Mouse (Mus musculus) MEL (cell line): ENCODE measurements around the gene Fmr1. TPM values are rescaled to one million over a fixed set of nuclear protein-coding genes. Genes with fewer than 3 reads are reported as not detected.

Experiments used
- DNase-seq: peaks from one replicate; pipeline ENCODE4 v3.0.0; 2011; ENCODE audit warnings: low read depth, low spot score
- H3K27ac ChIP-seq: 2 replicates; pipeline ENCODE4 v1.5.1; 2012; ENCODE audit warnings: low read depth, mild to moderate bottlenecking, control low read depth, low read length, moderate library complexity; ENCODE audit not compliant: control insufficient read depth
- H3K27me3 ChIP-seq, 2 experiments: fragments of 150-350 bp in 1 of 2; sonication (generic) in 1 of 2; 2 replicates each; pipeline ENCODE4 v1.6.1; 2012; ENCODE audit warnings: low read length in 2 of 2, mild to moderate bottlenecking in 2 of 2, improper control_type of control experiment in 1 of 2, moderate library complexity in 1 of 2; ENCODE audit not compliant: insufficient read depth in 2 of 2, control insufficient read depth in 1 of 2
- H3K36me3 ChIP-seq, 2 experiments: 2 replicates each; pipeline ENCODE4 v1.6.1; 2012 to 2014; ENCODE audit warnings: low read length in 2 of 2, improper control_type of control experiment in 1 of 2, inconsistent platforms in 1 of 2, mild to moderate bottlenecking in 1 of 2; ENCODE audit not compliant: insufficient read depth in 2 of 2, control insufficient read depth in 1 of 2
- H3K4me1 ChIP-seq, 2 experiments: fragments of 150-350 bp in 1 of 2; sonication (generic) in 1 of 2; 2 replicates each; pipeline ENCODE4 v1.6.1; 2012; ENCODE audit warnings: low read length in 2 of 2, improper control_type of control experiment in 1 of 2, mild to moderate bottlenecking in 1 of 2; ENCODE audit not compliant: insufficient read depth in 2 of 2, control insufficient read depth in 1 of 2
- H3K4me3 ChIP-seq, 2 experiments: fragments of 150-350 bp in 1 of 2; sonication (generic) in 1 of 2; 2 replicates each; pipeline ENCODE4 v1.5.1; 2012; ENCODE audit warnings: low read depth in 2 of 2, low read length in 2 of 2, mild to moderate bottlenecking in 2 of 2, moderate library complexity in 2 of 2, control low read depth in 1 of 2, improper control_type of control experiment in 1 of 2; ENCODE audit not compliant: control insufficient read depth in 1 of 2, insufficient read depth in 1 of 2
- H3K79me2 ChIP-seq: 2 replicates; pipeline ENCODE4 v1.6.1; 2012; ENCODE audit warnings: mild to moderate bottlenecking, low read length, moderate library complexity; ENCODE audit not compliant: control insufficient read depth, poor library complexity, insufficient read depth
- H3K9ac ChIP-seq: 2 replicates; pipeline ENCODE4 v1.6.1; 2012; ENCODE audit warnings: low read depth, mild to moderate bottlenecking, control low read depth, low read length, moderate library complexity; ENCODE audit not compliant: control insufficient read depth, poor library complexity, severe bottlenecking
- H3K9me3 ChIP-seq: fragments of 150-350 bp; sonication (generic); replicated peaks from 2 replicates; pipeline ENCODE4 v1.6.1; 2012; ENCODE audit warnings: mild to moderate bottlenecking, low read length, improper control_type of control experiment, moderate library complexity; ENCODE audit not compliant: insufficient read depth
- BHLHE40 ChIP-seq: IDR thresholded peaks from 2 replicates; pipeline ENCODE4 v1.6.1; 2012; ENCODE audit warnings: low read depth, mild to moderate bottlenecking, inconsistent platforms, low read length, improper control_type of control experiment, borderline replicate concordance
- CHD2 ChIP-seq: IDR thresholded peaks from 2 replicates; pipeline ENCODE4 v1.6.1; 2011; ENCODE audit warnings: low read length, improper control_type of control experiment
- ELF1 ChIP-seq: IDR thresholded peaks from 2 replicates; pipeline ENCODE4 v1.6.1; 2014; ENCODE audit warnings: low read depth, mild to moderate bottlenecking, inconsistent platforms, low read length, improper control_type of control experiment, moderate library complexity
- EP300 ChIP-seq, 2 experiments: IDR thresholded peaks; 2 replicates each; pipeline ENCODE4 v1.6.1; 2011; ENCODE audit warnings: improper control_type of control experiment in 2 of 2, low read length in 2 of 2, low read depth in 1 of 2, mild to moderate bottlenecking in 1 of 2
- ETS1 ChIP-seq: IDR thresholded peaks from 2 replicates; pipeline ENCODE4 v1.6.1; 2012; ENCODE audit warnings: low read depth, mild to moderate bottlenecking, inconsistent platforms, low read length, improper control_type of control experiment, moderate library complexity
- GABPA ChIP-seq: IDR thresholded peaks from 2 replicates; pipeline ENCODE4 v1.6.1; 2012; ENCODE audit warnings: low read depth, mild to moderate bottlenecking, inconsistent platforms, low read length, improper control_type of control experiment, moderate library complexity
- GATA1 ChIP-seq: IDR thresholded peaks from 2 replicates; pipeline ENCODE4 v1.6.1; 2011; ENCODE audit warnings: low read depth, low read length, improper control_type of control experiment
- MAFK ChIP-seq: IDR thresholded peaks from 2 replicates; pipeline ENCODE4 v1.6.1; 2011; ENCODE audit warnings: low read depth, mild to moderate bottlenecking, low read length, improper control_type of control experiment, borderline replicate concordance
- MAX ChIP-seq: IDR thresholded peaks from 2 replicates; pipeline ENCODE4 v1.6.1; 2011; ENCODE audit warnings: low read length, improper control_type of control experiment
- MYB ChIP-seq: IDR thresholded peaks from 2 replicates; pipeline ENCODE4 v1.6.1; 2011; ENCODE audit warnings: mild to moderate bottlenecking, low read depth, low read length, improper control_type of control experiment
- NELFE ChIP-seq: IDR thresholded peaks from 2 replicates; pipeline ENCODE4 v1.6.1; 2011; ENCODE audit warnings: low read depth, low read length, improper control_type of control experiment
- POLR2AphosphoS2 ChIP-seq: IDR thresholded peaks from 2 replicates; pipeline ENCODE4 v1.6.1; 2011; ENCODE audit warnings: low read length, improper control_type of control experiment
- POLR2AphosphoS5 ChIP-seq: IDR thresholded peaks from 2 replicates; pipeline ENCODE4 v1.6.1; 2012; ENCODE audit warnings: low read depth, borderline replicate concordance, mild to moderate bottlenecking, inconsistent platforms, low read length, moderate library complexity, mixed read lengths
- RCOR1 ChIP-seq: IDR thresholded peaks from 2 replicates; pipeline ENCODE4 v1.6.1; 2012; ENCODE audit warnings: low read depth, mild to moderate bottlenecking, inconsistent platforms, low read length, improper control_type of control experiment
- SIN3A ChIP-seq: IDR thresholded peaks from 2 replicates; pipeline ENCODE4 v1.6.1; 2012; ENCODE audit warnings: low read length, improper control_type of control experiment, inconsistent platforms
- TAL1 ChIP-seq: IDR thresholded peaks from 2 replicates; pipeline ENCODE4 v1.6.1; 2012; ENCODE audit warnings: mild to moderate bottlenecking, inconsistent platforms, low read length, moderate library complexity, mixed read lengths
- TBP ChIP-seq: IDR thresholded peaks from 2 replicates; pipeline ENCODE4 v1.8.0; 2011; ENCODE audit warnings: low read depth, low read length, improper control_type of control experiment
- TCF12 ChIP-seq: IDR thresholded peaks from 2 replicates; pipeline ENCODE4 v1.6.1; 2014; ENCODE audit warnings: low read depth, mild to moderate bottlenecking, inconsistent platforms, low read length, improper control_type of control experiment, moderate library complexity
- UBTF ChIP-seq: IDR thresholded peaks from 2 replicates; pipeline ENCODE4 v1.6.1; 2012; ENCODE audit warnings: low read depth, mild to moderate bottlenecking, inconsistent platforms, low read length, improper control_type of control experiment, moderate library complexity, borderline replicate concordance; ENCODE audit not compliant: insufficient read depth
- USF1 ChIP-seq: IDR thresholded peaks from 2 replicates; pipeline ENCODE4 v1.6.1; 2014; ENCODE audit warnings: low read depth, mild to moderate bottlenecking, inconsistent platforms, low read length, improper control_type of control experiment, moderate library complexity
- USF2 ChIP-seq, 2 experiments: IDR thresholded peaks; 2 replicates each; pipeline ENCODE4 v1.6.1; 2011 to 2012; ENCODE audit warnings: improper control_type of control experiment in 2 of 2, low read length in 2 of 2, borderline replicate concordance in 1 of 2, inconsistent platforms in 1 of 2, low read depth in 1 of 2, mild to moderate bottlenecking in 1 of 2; ENCODE audit not compliant: insufficient read depth in 1 of 2
- ZC3H11A ChIP-seq: IDR thresholded peaks from 2 replicates; pipeline ENCODE4 v1.6.1; 2012; ENCODE audit warnings: low read depth, mild to moderate bottlenecking, inconsistent platforms, low read length, improper control_type of control experiment
- ZMIZ1 ChIP-seq: IDR thresholded peaks from 2 replicates; pipeline ENCODE4 v1.6.1; 2012; ENCODE audit warnings: low read depth, mild to moderate bottlenecking, inconsistent platforms, low read length, improper control_type of control experiment, moderate library complexity
- ZNF384 ChIP-seq: IDR thresholded peaks from 2 replicates; pipeline ENCODE4 v1.6.1; 2012; ENCODE audit warnings: low read depth, mild to moderate bottlenecking, inconsistent platforms, low read length, improper control_type of control experiment
- polyA plus RNA-seq, 2 experiments: library from polyadenylated mRNA; stranded (reverse) in 1 of 2; unstranded in 1 of 2; fragments of >175 nt in 1 of 2; fragments of >200 nt in 1 of 2; gene quantifications; 2 replicates each; pipeline versions ENCODE4 v1.2.1 to v1.2.4; 2012; ENCODE audit warnings: low replicate concordance in 2 of 2, low read depth in 1 of 2; ENCODE audit not compliant: insufficient read length in 2 of 2, insufficient read depth in 1 of 2, missing spikeins in 1 of 2
- total RNA-seq: library from RNA; depleted of rRNA; stranded (reverse); fragments of 300-350 nt; gene quantifications from 2 replicates; pipeline ENCODE4 v1.2.3, GENCODE M21; 2012

Fmr1 gene
- total and polyA plus RNA-seq, 3 experiments = 30.0 to 255 (median 54.5) TPM

GRCm38 (mm10) chrX:68740088-68740487, 61.7 kb downstream of the Fmr1 start:
- Histone ChIP-seq H3K9me3 (no peaks in the 10 kb centered on the region), H3K79me2 (no peaks in the 10 kb centered on the region), H3K27me3 (no peaks in the 10 kb centered on the region), H3K9ac (no peak overlapping the region), H3K36me3 (peaks cover 0 to 8% of the 10 kb centered on the region in 2 experiments; a peak in 2 of 4 replicates), H3K27ac (peak overlapping the region; percentile 56), H3K4me3 (no peak overlapping the region), H3K4me1 (peaks cover 3 to 10% of the 10 kb centered on the region in 2 experiments)
- TF ChIP-seq MAX = no peak
- no peak for TF ChIP-seq GABPA
- no peak for TF ChIP-seq TAL1
- no peak for TF ChIP-seq UBTF
- TF ChIP-seq EP300 (IDR thresholded peaks at IDR 0.05; ENCODE audit: low read depth in 1 of 2, low read length in 2 of 2) = peak; percentile 67 to 70
- TF ChIP-seq USF1 = no peak
- TF ChIP-seq BHLHE40 = peak; percentile 20; the same call in 1 of the 2 replicates
- no peak for TF ChIP-seq ELF1
- no peak for TF ChIP-seq USF2 (IDR thresholded peaks at IDR 0.05; ENCODE audit: borderline replicate concordance in 1 of 2, insufficient read depth in 1 of 2, low read depth in 1 of 2, low read length in 2 of 2)
- peak; percentile 86 for TF ChIP-seq TBP
- TF ChIP-seq SIN3A = 0 out of 2 replicates have a peak, but pooled peaks have one; percentile 16
- peak; percentile 12; the same call in 1 of the 2 replicates for TF ChIP-seq TCF12
- TF ChIP-seq RCOR1 = peak; percentile 19; the same call in 1 of the 2 replicates
- no peak for TF ChIP-seq NELFE
- peak; percentile 75 for TF ChIP-seq GATA1
- TF ChIP-seq ETS1 = peak; percentile 53
- peak; percentile 60 for DNase-seq

GRCm38 (mm10) chrX:68761606-68762005, 83.3 kb downstream of the Fmr1 start, which contains the start of gene Fmr1nb:
TSS of gene Fmr1nb (plus strand) at chrX:68761839.
- H3K9me3 ChIP-seq = no peaks in the 10 kb centered on the region
- H3K36me3 ChIP-seq = no peaks in the 10 kb centered on the region
- no peak within 1 kb of the TSS for H3K27ac ChIP-seq
- H3K79me2 ChIP-seq = no peaks in the 10 kb centered on the region
- no peak within 1 kb of the TSS for H3K9ac ChIP-seq
- TF ChIP-seq CHD2 = no peak
- no peak for TF ChIP-seq POLR2AphosphoS5
- TF ChIP-seq MAFK = no peak
- no peak for TF ChIP-seq MYB
- no peak for TF ChIP-seq GABPA
- no peak for TF ChIP-seq TBP
- no peak for TF ChIP-seq NELFE
- TF ChIP-seq ZMIZ1 = no peak
- no peak for TF ChIP-seq ZNF384
- TF ChIP-seq ZC3H11A = no peak
- no peak for TF ChIP-seq USF1
- no peak for TF ChIP-seq POLR2AphosphoS2
- no peaks in the 10 kb centered on the region for H3K4me1 ChIP-seq
- H3K27me3 ChIP-seq = no peaks in the 10 kb centered on the region
- H3K4me3 ChIP-seq = no peak within 1 kb of the TSS
- no peak for DNase-seq
